Mouse (Mus musculus) ES-Bruce4 (cell line): ENCODE data around the gene Cd86.

Experiments
- CTCF ChIP-seq: IDR thresholded peaks from one replicate; pipeline ENCODE4 v1.8.1; 2011; ENCODE audit warnings: low read depth, low read length
- POLR2A ChIP-seq: IDR thresholded peaks from one replicate; pipeline ENCODE4 v1.8.1; 2011; ENCODE audit warnings: low read length; ENCODE audit not compliant: insufficient read depth

- TF ChIP-seq CTCF = no peak
- TF ChIP-seq POLR2A = no peak
Measured at GRCm38 (mm10) chr16:36642696-36643046, 23.2 kb downstream of the Cd86 start.
